Mouse (Mus musculus) liver, embryonic 14.5 days (tissue): Measurements from ENCODE around the gene Lrrc2.

ENCODE experiments used
- CTCF ChIP-seq: IDR thresholded peaks from 2 replicates; pipeline ENCODE4 v1.5.1; 2016; ENCODE audit warnings: antibody characterized with exemption, low read depth, control low read depth
- EP300 ChIP-seq: IDR thresholded peaks from 2 replicates; pipeline ENCODE4 v1.6.1; 2016; ENCODE audit warnings: antibody characterized with exemption, low read depth

DNA sequence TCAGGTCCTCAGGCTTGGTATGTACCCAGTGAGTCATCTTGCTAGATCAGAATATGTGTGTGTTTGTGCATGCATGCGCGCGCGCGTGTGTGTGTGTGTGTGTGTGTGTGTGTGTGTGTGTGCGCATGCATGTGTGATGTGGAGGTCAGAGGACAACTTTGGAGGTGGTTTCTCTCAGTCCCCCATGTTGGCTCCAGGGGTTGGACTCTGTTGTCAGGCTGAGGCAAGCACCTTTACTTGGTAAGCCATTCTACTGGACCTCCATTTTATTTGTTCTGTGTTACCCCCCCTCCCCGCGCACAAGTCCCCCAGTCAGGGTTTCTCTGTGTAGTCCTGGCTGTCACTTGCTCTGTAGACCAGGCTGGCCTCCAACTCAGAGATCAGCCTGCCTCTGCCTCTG lies 10.0 kb downstream of the Lrrc2 start:
- no peak for TF ChIP-seq CTCF
- no peak for TF ChIP-seq EP300
